Mouse (Mus musculus) frontal cortex, postnatal 36 days (tissue): Measurements from ENCODE around the gene Kl.

ENCODE experiments used
- DNase-seq, 2 experiments: peaks; one replicate each; pipeline ENCODE4 v3.0.0; 2022; ENCODE audit warnings: low spot score in 2 of 2

The Kl gene

GRCm38 (mm10) chr5:150952328-150952668, at the start of gene Kl:
Gene Kl (plus strand): TSS chr5:150952607.
- no peak for DNase-seq

- peak; percentile 44 to 68 for DNase-seq
Observed at GRCm38 (mm10) chr5:150906053-150907040, 46.1 kb upstream of the Kl start.

- DNase-seq: no peak
Observed at GRCm38 (mm10) chr5:150912156-150912555, 40.3 kb upstream of the Kl start.

DNA sequence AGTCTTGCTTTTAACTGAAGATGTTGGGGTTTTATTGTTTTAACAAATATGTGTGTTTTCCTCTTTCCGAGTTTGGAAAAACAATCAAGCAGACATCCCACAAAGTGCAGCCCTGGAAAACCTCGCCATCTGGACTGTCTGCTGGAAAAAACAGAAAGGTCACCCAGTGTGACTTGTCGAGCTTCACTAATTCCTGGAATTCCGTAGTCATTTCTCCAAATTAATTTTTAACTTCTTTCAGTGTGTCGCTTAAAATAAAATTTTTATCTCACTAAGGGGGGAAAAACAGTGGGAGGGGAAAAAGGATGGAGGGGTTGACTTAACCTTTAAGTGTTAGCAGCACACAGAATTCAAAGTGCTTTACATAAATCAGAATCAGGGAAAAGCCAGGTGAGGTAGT, 39.8 kb upstream of the Kl start:
- DNase-seq: no peak

GRCm38 (mm10) chr5:150915080-150916055, 37.0 kb upstream of the Kl start:
- DNase-seq: no peak

DNA sequence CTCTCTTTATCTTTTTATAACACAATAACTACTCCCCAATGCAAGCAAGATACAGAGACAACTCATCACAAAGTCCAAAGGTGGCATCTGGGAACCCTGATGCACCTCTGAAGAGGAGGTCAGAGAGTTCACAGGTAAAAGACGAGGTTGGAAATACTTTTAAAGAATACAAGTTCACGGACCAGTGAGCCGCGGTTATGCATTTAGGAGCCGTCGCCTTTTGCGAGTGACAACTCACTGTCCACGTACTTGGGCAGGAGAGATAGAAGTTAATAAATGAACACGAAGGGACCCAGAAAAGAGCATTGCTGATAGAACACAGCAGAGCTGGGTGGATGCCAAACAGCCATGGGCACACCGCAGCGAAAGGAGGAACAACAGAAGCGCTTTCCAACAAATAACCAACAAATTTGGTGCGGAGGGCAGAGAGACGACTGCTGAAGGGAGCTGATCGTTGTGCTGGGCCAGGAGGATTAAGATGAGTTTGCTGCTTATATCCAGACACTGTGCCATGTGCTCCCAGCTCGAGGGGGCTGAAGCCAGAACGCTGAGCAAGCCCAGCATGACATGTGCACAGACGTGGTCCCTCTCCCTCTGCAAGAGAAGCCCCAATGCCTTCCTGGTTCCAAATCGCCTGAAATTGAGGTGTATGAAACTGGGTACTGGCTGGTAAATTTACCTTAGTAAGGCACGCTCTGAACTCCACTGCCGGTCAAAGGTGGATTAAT, 35.1 kb upstream of the Kl start:
- DNase-seq: no peak

GRCm38 (mm10) chr5:150918599-150918998, 33.8 kb upstream of the Kl start:
- no peak for DNase-seq

- DNase-seq: no peak
Observed at GRCm38 (mm10) chr5:150919269-150919668, 33.1 kb upstream of the Kl start.

- no peak for DNase-seq
Observed at GRCm38 (mm10) chr5:150919961-150920360, 32.4 kb upstream of the Kl start.

GRCm38 (mm10) chr5:150929406-150929805, 23.0 kb upstream of the Kl start:
- no peak for DNase-seq

DNA sequence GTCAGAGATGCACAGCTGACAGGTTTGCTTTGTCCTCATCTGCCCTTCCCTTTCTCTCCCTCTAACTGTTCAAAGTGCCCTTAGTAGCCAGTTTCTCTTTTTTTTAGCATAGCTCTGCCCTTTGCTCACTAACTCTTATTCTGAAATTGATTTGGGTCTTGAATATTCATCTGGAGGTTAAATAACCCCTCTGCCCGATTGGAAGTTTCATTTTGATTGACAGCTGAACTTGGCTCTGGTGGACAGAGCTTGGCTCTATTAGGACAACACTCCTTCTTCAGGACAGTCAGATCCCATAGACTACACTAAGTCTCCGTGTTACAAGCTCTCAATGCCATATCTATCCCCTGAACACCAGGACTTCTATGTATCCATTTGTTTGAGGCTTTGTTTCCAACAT, 19.8 kb upstream of the Kl start:
- DNase-seq: no peak

GRCm38 (mm10) chr5:150936213-150936612, 16.2 kb upstream of the Kl start:
- no peak for DNase-seq

DNA sequence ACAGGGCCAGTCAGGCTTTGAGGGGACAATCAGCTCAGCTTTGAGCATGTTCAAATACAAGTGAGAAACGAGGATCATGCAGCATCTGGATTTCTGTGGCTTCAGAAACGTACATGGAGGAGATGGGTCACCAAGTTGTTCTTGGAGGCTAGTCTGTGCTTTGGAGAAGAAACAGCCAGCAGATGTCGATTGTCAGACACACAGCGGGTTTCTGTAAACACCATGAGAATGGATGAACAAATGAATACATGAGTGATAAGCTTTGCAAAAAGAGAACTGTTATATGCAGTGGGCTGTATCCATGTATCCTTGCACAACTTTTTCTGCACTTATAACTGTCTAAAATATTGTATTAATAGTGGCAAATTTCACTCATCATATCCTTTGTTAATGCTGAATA, 15.6 kb upstream of the Kl start:
- DNase-seq: no peak

DNA sequence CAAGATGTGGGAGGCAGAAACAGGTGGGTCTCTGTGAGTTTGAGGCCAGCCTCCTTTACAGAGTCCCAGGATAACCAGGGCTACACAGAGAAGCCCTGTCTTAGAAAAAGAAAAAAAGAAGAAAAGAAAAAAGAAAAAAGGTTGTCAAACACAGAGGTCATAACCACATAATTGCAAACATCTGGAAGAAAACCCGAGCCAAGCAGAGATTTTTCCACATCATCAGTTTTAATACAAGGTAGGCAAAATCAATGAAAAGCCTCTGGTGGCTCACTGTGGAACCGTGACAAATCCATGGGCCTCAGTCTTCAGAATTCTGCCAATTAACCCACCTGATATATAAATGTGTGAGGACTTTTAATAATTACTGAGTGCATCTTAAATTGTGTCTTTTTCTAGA, 14.9 kb upstream of the Kl start:
- DNase-seq: no peak

- no peak for DNase-seq
Observed at GRCm38 (mm10) chr5:150945576-150945975, 6.8 kb upstream of the Kl start.

DNA sequence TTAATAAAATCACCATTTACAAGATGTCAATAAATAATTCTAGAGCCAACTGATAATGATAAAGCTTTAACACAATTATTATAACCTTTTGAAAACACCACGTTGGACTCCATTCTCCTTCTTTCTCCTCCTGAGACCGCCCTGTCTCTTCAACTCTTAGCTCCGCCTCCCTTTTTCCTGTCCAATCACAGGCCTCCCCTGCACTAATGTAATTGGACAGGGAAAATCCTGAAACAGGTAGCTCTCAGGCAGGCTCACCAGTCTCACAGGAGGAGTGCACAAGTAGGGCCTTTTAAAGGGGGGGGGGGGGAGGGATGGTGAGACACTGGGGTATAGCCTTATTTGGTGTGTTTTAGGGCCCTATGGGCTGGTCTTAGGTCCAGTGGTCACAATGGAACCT, 3.3 kb upstream of the Kl start:
- DNase-seq: no peak

- peak in 1 of 2 experiments; percentile 35 for DNase-seq
Observed at GRCm38 (mm10) chr5:150951325-150951724, 1.1 kb upstream of the Kl start.

DNA sequence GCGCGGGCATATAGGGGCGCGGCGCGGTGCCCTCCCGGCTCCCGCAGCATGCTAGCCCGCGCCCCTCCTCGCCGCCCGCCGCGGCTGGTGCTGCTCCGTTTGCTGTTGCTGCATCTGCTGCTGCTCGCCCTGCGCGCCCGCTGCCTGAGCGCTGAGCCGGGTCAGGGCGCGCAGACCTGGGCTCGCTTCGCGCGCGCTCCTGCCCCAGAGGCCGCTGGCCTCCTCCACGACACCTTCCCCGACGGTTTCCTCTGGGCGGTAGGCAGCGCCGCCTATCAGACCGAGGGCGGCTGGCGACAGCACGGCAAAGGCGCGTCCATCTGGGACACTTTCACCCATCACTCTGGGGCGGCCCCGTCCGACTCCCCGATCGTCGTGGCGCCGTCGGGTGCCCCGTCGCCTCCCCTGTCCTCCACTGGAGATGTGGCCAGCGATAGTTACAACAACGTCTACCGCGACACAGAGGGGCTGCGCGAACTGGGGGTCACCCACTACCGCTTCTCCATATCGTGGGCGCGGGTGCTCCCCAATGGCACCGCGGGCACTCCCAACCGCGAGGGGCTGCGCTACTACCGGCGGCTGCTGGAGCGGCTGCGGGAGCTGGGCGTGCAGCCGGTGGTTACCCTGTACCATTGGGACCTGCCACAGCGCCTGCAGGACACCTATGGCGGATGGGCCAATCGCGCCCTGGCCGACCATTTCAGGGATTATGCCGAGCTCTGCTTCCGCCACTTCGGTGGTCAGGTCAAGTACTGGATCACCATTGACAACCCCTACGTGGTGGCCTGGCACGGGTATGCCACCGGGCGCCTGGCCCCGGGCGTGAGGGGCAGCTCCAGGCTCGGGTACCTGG, 488 bp downstream of the Kl start:
- no peak for DNase-seq

DNA sequence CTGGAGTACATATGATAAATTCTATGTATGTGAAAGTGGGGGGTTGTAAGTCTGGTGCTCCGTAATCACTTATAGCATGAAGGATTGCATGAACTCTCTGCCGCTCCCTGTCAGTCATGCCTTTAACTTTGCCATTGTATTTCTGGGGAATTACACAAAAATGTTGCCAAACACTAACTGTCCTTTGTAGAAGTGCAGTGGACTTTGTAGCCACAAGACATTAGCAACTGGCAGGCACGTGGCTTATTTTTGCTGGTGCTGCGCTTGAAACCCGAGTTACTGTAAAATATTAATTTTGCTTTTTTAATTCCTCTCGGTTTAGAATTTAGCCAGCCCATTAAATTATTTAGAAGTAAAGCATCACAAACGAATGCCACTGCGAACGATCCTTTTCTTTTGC, 2.4 kb downstream of the Kl start:
- DNase-seq: no peak

GRCm38 (mm10) chr5:150959861-150960260, 7.5 kb downstream of the Kl start:
- no peak for DNase-seq

DNA sequence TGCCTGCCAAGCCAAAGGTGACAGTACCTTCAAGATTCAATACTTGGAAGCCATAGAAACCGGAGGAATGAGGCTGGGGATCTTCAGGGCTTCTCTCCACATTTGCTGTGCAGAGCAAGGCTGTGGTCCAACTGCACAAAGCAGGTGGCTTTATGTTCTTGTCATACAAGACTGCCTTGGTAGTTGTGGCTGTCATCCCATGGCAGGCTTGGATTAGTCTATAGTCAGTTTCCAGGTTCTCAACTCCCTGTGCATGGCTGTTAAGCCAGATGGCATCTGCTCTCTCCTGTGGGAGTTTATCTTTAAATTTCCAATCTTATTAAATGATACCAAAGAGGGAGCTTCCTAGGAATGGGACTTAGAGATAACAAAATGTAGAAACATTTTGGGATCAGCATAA, 9.2 kb downstream of the Kl start:
- peak in 1 of 2 experiments; percentile 19 for DNase-seq
